Mouse (Mus musculus): ENCODE data around the gene Gstm2.

GRCm38 (mm10) chr3:107939830-107940229, 46.4 kb downstream of the Gstm2 start:
- TF ChIP-seq CTCF (IDR thresholded peaks at IDR 0.05; ENCODE audit: low read depth, low read length) (no peak), POLR2A (IDR thresholded peaks at IDR 0.05; ENCODE audit: extremely low read depth, insufficient read depth, low read length) (no peak)
